Mouse (Mus musculus): ENCODE data around the gene Bex2.
"Not testable (repeated sequence)": the region's sequence is repeated elsewhere in the genome, so short reads cannot be mapped to it uniquely, and the experiment has no call there.

Gene Bex2

GRCm38 (mm10) chrX:136068020-136068419 is at the start of gene Bex2:
Gene Bex2 (minus strand): TSS chrX:136068236.
- not testable (repeated sequence) for DNase-seq (ENCODE audit: low read depth, low spot score)

- DNase-seq (ENCODE audit: low read depth, low spot score): no peak
These were observed 47.5 kb upstream of the Bex2 start for GRCm38 (mm10) chrX:136115419-136115961.

- DNase-seq (ENCODE audit: low read depth, low spot score): no peak
These were observed 47.0 kb upstream of the Bex2 start for GRCm38 (mm10) chrX:136115015-136115414.

- DNase-seq (ENCODE audit: low read depth, low spot score): no peak
These were observed 39.9 kb upstream of the Bex2 start for GRCm38 (mm10) chrX:136107942-136108341.

- DNase-seq (ENCODE audit: low read depth, low spot score): no peak
These were observed 36.7 kb upstream of the Bex2 start for GRCm38 (mm10) chrX:136104724-136105088.

- DNase-seq (ENCODE audit: low read depth, low spot score): no peak
These were observed 36.1 kb upstream of the Bex2 start for GRCm38 (mm10) chrX:136104046-136104723.

GRCm38 (mm10) chrX:136094421-136094820 is 26.4 kb upstream of the Bex2 start:
- DNase-seq (ENCODE audit: low read depth, low spot score): no peak

- DNase-seq (ENCODE audit: low read depth, low spot score): no peak
These were observed 24.7 kb upstream of the Bex2 start for GRCm38 (mm10) chrX:136092497-136093279.

GRCm38 (mm10) chrX:136085155-136085554 is 17.1 kb upstream of the Bex2 start, which contains the start of gene Nxf3:
Gene Nxf3 (minus strand): TSS chrX:136085255.
- no peak for DNase-seq (ENCODE audit: low read depth, low spot score)

- not testable (repeated sequence) for DNase-seq (ENCODE audit: low read depth, low spot score)
These were observed 640 bp downstream of the Bex2 start for GRCm38 (mm10) chrX:136067201-136067991.

GRCm38 (mm10) chrX:136060698-136061097 is 7.3 kb downstream of the Bex2 start:
- no peak for DNase-seq (ENCODE audit: low read depth, low spot score)

- no peak for DNase-seq (ENCODE audit: low read depth, low spot score)
These were observed 16.8 kb downstream of the Bex2 start for GRCm38 (mm10) chrX:136051219-136051618.

GRCm38 (mm10) chrX:136047528-136047927 is 20.5 kb downstream of the Bex2 start:
- peak; percentile 22 for DNase-seq (ENCODE audit: low read depth, low spot score)

GRCm38 (mm10) chrX:136043726-136044125 is 24.3 kb downstream of the Bex2 start:
- DNase-seq (ENCODE audit: low read depth, low spot score): no peak

- DNase-seq (ENCODE audit: low read depth, low spot score): not testable (repeated sequence)
These were observed 35.0 kb downstream of the Bex2 start, which contains the start of gene Arxes1 for GRCm38 (mm10) chrX:136032799-136033763. Gene Arxes1 (plus strand): TSS chrX:136033367.

- no peak for DNase-seq (ENCODE audit: low read depth, low spot score)
These were observed 37.7 kb downstream of the Bex2 start for GRCm38 (mm10) chrX:136030331-136030730.
